Mouse (Mus musculus) urinary bladder, adult 2 months (tissue): ENCODE results near the gene Fancg. TPM values are rescaled to one million over a fixed set of nuclear protein-coding genes. Genes with fewer than 3 reads are reported as not detected.

Source experiments
- polyA plus RNA-seq: library from polyadenylated mRNA; depleted of rRNA; stranded (reverse); fragments of >200 nt; gene quantifications from 2 replicates; pipeline ENCODE4 v1.2.3, GENCODE M21; 2012; rRNA removed

The Fancg gene
- polyA plus RNA-seq, 1 experiment: 11.6 TPM

Other genes starting within 250 kb of the Fancg start
- gene Ccl21a, start 236.5 kb downstream of the Fancg start, polyA plus RNA-seq: 115 and 130 TPM in 2 replicates
- 0.03 and 0.10 TPM in 2 replicates for gene Fam205a1, start 156.6 kb downstream of the Fancg start, polyA plus RNA-seq
- gene Gm12394, start 153.7 kb downstream of the Fancg start, polyA plus RNA-seq: not detected in 2 replicates
- gene Fam205c, start 136.3 kb downstream of the Fancg start, polyA plus RNA-seq: not detected in 2 replicates
- 4.0 and 4.7 TPM in 2 replicates for gene Phf24, start 93.8 kb downstream of the Fancg start, polyA plus RNA-seq
- 26.1 and 46.1 TPM in 2 replicates for gene Dnajb5, start 60.7 kb downstream of the Fancg start, polyA plus RNA-seq
- gene 1700022I11Rik, start 40.9 kb downstream of the Fancg start, polyA plus RNA-seq: not detected in 2 replicates
- 176 and 192 TPM in 2 replicates for gene Vcp, start 10.0 kb downstream of the Fancg start, polyA plus RNA-seq
- 12.7 and 13.1 TPM in 2 replicates for gene Pigo, start 15.3 kb upstream of the Fancg start, polyA plus RNA-seq
- gene Stoml2, start 21.2 kb upstream of the Fancg start, polyA plus RNA-seq: 72.2 and 94.8 TPM in 2 replicates
- 15.7 and 24.8 TPM in 2 replicates for gene Fam214b, start 35.7 kb upstream of the Fancg start, polyA plus RNA-seq
- 9.9 and 11.2 TPM in 2 replicates for gene Unc13b, start 48.4 kb upstream of the Fancg start, polyA plus RNA-seq